Mouse (Mus musculus): Measurements from ENCODE around the gene Slc43a3. TPM values are rescaled to one million over a fixed set of nuclear protein-coding genes. Genes with fewer than 3 reads are reported as not detected.

The Slc43a3 gene
- total and polyA plus RNA-seq, 3 experiments: 90.6 to 91.5 TPM; not detected in 1

- TF ChIP-seq MYB (IDR thresholded peaks at IDR 0.05; ENCODE audit: low read depth, low read length): no peak; the same call in 1 of the 2 replicates
- TF ChIP-seq BHLHE40 (IDR thresholded peaks at IDR 0.05; ENCODE audit: borderline replicate concordance, low read depth, low read length): no peak
- no peak for TF ChIP-seq HCFC1 (IDR thresholded peaks at IDR 0.05; ENCODE audit: low read depth, low read length)
- no peak for TF ChIP-seq MEF2A (IDR thresholded peaks at IDR 0.05; ENCODE audit: extremely low read depth, insufficient replicate concordance, low read depth, low read length, poor library complexity, severe bottlenecking)
- TF ChIP-seq CHD1 (IDR thresholded peaks at IDR 0.05; ENCODE audit: low read depth, low read length): no peak
- peak in 1 of 2 experiments; percentile 34; a peak in 1 of 4 replicates for TF ChIP-seq POLR2A (IDR thresholded peaks at IDR 0.05; ENCODE audit: control insufficient read depth in 1 of 2, insufficient read depth in 1 of 2, low read depth in 1 of 2, low read length in 2 of 2, poor library complexity in 1 of 2)
- no peak for TF ChIP-seq RAD21 (IDR thresholded peaks at IDR 0.05; ENCODE audit: low read depth, low read length)
- no peak for TF ChIP-seq MAX (IDR thresholded peaks at IDR 0.05; ENCODE audit: low read length)
- TF ChIP-seq MYC (IDR thresholded peaks at IDR 0.05; ENCODE audit: low read depth, low read length): no peak
- no peak for TF ChIP-seq POLR2AphosphoS5 (IDR thresholded peaks at IDR 0.05; ENCODE audit: borderline replicate concordance, low read depth, low read length)
- peak; percentile 84 for TF ChIP-seq ZNF384 (IDR thresholded peaks at IDR 0.05; ENCODE audit: low read depth, low read length)
Observed at GRCm38 (mm10) chr2:84958588-84959264, 22.3 kb downstream of the Slc43a3 start (continued).

DNA sequence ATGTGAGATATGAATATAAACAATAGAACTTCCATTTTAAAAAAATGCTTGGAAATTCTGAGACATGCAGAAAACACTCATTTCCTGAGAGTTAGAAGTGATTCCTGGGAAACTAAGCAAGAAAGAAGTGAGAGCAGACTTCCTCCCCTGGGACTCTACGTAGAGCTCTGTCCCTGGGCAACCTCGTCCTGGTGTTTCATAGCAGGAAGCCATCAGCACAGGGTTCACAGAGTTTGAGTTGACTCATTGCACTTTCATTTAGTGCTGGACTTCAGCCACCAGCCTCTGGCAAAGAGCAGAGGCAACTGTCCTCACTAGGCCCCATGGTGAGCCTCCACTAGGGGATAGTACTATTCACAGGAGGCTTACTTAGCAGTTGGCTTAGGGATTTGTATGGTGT, 24.9 kb downstream of the Slc43a3 start:
- H3K36me3 ChIP-seq (ENCODE audit: control insufficient read depth in 1 of 2, insufficient read depth in 2 of 2, low read length in 2 of 2): peaks cover 3 to 16% of the 10 kb centered on the region in 2 experiments; a peak in 3 of 4 replicates
- no peaks in the 10 kb centered on the region for H3K9me3 ChIP-seq (replicated peaks; ENCODE audit: insufficient read depth, low read length)
- H3K9ac ChIP-seq (ENCODE audit: control insufficient read depth, low read depth, low read length, poor library complexity, severe bottlenecking): no peak overlapping the region
- peaks cover 3 to 8% of the 10 kb centered on the region in 2 experiments for H3K4me1 ChIP-seq (ENCODE audit: control insufficient read depth in 1 of 2, insufficient read depth in 2 of 2, low read length in 2 of 2)
- no peak for TF ChIP-seq MAX (IDR thresholded peaks at IDR 0.05; ENCODE audit: low read length)
- no peak for TF ChIP-seq SIN3A (IDR thresholded peaks at IDR 0.05; ENCODE audit: low read length)
- TF ChIP-seq CHD2 (IDR thresholded peaks at IDR 0.05; ENCODE audit: low read length): no peak
- peak; percentile 18; the same call in 1 of the 2 replicates for TF ChIP-seq POLR2AphosphoS2 (IDR thresholded peaks at IDR 0.05; ENCODE audit: low read length)
- no peak for DNase-seq (ENCODE audit: low read depth, low spot score)
- H3K27me3 ChIP-seq (ENCODE audit: control insufficient read depth in 1 of 2, insufficient read depth in 2 of 2, low read length in 2 of 2): no peaks in the 10 kb centered on the region
- no peak overlapping the region for H3K27ac ChIP-seq (ENCODE audit: control insufficient read depth, low read depth, low read length)
- H3K4me3 ChIP-seq (ENCODE audit: control insufficient read depth in 1 of 2, insufficient read depth in 1 of 2, low read depth in 2 of 2, low read length in 2 of 2): no peak overlapping the region
- no peaks in the 10 kb centered on the region for H3K79me2 ChIP-seq (ENCODE audit: control insufficient read depth, insufficient read depth, low read length, poor library complexity)

- Histone ChIP-seq H3K9me3 (replicated peaks; ENCODE audit: insufficient read depth, low read length) (no peaks in the 10 kb centered on the region), H3K27ac (ENCODE audit: control insufficient read depth, low read depth, low read length) (no peak overlapping the region), H3K9ac (ENCODE audit: control insufficient read depth, low read depth, low read length, poor library complexity, severe bottlenecking) (no peak overlapping the region), H3K4me3 (ENCODE audit: control insufficient read depth in 1 of 2, insufficient read depth in 1 of 2, low read depth in 2 of 2, low read length in 2 of 2) (no peak overlapping the region), H3K4me1 (ENCODE audit: control insufficient read depth in 1 of 2, insufficient read depth in 2 of 2, low read length in 2 of 2) (peaks cover 3 to 8% of the 10 kb centered on the region in 2 experiments), H3K27me3 (ENCODE audit: control insufficient read depth in 1 of 2, insufficient read depth in 2 of 2, low read length in 2 of 2) (no peaks in the 10 kb centered on the region), H3K79me2 (ENCODE audit: control insufficient read depth, insufficient read depth, low read length, poor library complexity) (no peaks in the 10 kb centered on the region), H3K36me3 (ENCODE audit: control insufficient read depth in 1 of 2, insufficient read depth in 2 of 2, low read length in 2 of 2) (peaks cover 0 to 16% of the 10 kb centered on the region in 2 experiments; a peak in 3 of 4 replicates)
- DNase-seq (ENCODE audit: low read depth, low spot score): no peak
- TF ChIP-seq USF2 (IDR thresholded peaks at IDR 0.05; ENCODE audit: borderline replicate concordance in 1 of 2, insufficient read depth in 1 of 2, low read depth in 1 of 2, low read length in 2 of 2) (no peak), GABPA (IDR thresholded peaks at IDR 0.05; ENCODE audit: low read depth, low read length) (no peak)
Observed at GRCm38 (mm10) chr2:84961901-84962300, 25.5 kb downstream of the Slc43a3 start.
